Mouse (Mus musculus) retina, adult 2 months (tissue): ENCODE measurements at regions not wholly inside any gene's neighbourhood (a gene's known extent, or its start where the extent isn't known, plus 50 kb on each side); places are given as distances from the start of the nearest gene placed in this dataset.
A peak's percentile ranks its signal among the peaks of the same experiment; 100 is the strongest.

Experiments used
- DNase-seq: peaks from one replicate; pipeline ENCODE4 v3.0.0-alpha.2; 2012; ENCODE audit warnings: low read depth, low spot score

DNA sequence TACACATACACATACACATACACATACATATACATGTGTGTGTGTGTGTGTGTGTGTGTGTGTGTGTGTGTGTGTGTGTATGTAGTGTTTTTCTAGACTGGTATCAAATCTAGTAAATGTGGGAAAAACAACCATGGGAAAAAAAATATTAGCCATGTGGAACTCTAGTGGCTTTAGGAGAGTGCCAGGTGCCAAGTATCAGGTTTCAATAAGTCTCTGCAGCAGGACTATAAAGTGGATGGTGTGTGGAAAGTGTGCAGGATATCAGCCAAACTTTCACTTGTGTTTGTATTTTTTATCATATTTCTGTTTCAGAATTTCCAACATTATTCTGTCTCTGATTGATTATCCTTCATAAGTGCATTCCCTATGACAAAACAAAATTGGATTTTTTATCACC lies 653.3 kb upstream of the Fam98a start:
- no peak for DNase-seq

DNA sequence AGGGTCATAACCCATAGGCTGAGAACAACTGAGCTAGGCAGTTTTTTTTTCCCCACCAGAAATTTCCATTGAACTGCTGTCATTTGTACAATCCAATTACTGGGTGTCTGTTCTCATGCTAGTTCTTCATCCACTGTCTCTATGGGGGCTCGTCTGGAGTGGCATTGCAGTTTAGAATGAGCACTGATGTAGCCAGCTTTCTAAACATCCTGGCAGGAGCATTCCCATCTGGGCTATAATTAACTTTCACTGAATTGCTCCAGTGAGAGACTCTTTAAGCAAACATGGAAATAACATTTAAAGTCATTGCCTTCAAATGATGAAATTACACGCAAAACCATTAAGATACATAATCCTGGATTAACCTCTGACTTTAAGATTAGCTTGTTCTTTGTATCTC lies 633.1 kb upstream of the Fam98a start:
- DNase-seq: no peak

DNA sequence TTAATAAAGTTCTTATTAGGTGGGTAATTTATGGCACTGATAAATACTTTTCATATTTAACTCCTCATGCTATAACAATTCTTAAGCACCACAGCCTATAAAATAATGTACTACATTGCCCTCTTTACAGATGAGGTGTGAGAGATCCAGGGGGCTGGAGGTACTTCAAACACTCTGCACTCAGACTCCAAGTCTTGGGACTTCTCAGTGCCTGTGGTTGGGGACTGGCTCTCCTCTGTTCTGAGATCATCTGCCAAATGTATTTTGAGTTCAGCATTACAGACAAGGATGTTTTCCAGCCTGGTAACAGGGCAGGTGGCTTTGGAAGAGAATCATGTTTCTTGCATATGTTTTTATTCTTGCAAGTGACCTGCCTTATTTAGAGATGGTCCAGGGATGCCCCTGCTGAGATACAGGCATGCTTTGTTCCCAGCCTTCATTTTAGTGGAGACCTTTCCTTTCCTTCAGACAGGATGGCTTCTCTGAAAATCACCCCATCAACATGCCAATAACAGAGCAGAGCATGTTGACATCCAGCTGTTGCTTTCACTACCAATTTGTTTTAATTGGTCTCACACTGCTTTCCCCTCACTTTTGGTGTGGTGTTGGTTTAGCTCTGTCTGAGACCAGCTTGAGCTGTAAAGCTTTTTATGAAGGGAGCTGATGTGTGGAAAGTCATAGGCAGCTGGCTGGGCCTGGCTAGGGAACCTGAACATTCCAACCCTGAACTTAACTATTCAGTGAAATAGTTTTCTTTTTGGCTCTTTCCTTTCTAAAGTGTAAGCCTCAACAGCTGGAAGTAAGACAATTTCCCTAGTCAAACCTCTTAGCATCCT lies 585.1 kb upstream of the Fam98a start:
- no peak for DNase-seq

DNA sequence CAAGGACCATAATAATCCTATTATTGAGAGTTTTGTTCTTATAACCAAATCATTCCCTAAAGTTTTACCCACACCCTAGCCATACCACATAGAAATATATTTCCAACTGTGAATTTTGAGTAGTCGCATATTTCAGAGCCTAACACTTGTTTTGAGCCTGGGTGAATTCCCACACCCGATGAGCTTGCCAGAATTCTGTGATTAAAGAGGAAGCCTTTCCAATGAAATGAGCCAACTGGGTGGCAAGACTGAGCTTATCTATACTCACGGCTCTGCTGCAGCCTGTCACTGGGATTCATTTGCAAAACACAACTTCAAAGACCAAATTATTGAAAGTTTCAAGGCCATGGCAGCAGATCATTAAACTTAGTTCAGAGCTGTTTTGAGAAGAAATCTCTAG lies 582.3 kb upstream of the Fam98a start:
- DNase-seq: no peak

DNA sequence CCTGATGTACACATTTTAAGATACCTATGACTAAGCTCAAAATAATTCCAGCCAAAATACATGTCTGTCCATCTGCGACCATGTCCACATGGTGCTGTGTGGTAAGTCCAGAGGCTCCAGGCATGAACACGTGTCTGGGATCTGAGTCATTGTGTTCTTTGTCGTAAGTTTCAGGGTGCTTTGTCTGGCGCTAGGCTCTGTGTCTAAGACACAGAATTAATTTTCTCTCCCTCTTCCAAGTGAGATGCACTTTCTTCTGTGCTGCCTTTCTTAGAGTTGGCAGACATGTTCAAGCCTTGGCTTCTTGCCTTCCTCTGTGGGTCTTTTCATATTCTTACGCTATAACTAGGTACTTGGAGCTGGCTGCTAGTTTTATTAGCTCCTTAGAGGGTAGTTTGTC lies 573.5 kb upstream of the Fam98a start:
- no peak for DNase-seq

DNA sequence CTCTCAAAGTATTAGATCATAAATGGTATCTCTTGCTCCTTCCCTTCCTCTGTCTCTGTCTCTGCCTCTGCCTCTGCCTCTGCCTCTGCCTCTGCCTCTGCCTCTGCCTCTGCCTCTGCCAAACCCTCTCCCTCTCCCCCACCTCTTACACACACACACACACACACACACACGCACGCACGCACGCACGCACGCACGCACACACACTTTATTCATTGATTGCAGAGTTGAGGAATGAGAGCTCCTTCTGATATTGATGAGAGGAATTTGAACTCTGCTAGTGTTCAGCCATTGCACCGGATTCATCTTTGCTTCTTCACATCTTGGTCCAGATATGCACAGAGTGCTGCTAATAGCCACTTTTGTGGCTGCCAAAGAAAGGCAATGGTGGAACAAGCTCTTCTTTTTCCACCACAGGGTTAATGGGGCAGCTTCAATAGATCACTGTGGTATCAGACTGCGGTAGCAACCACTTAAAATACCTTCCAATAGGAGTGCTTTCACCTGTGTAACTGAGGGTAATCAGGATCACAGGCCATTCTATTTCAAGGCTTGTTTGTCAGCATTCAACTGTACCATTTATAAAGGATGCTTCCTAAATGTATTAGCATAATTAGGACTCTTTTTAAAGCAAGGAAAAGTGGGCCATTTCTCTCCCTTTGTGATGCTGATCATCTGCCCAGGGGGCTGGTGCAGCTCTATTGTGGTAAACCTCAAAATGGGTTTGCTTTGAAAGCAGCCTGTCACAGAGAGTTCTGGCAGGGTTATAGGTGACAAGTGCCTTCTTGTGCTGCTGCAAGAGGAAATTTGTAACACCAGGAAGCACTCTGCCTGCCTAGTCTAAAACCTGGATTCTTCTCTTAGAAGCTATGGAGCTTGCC lies 559.8 kb upstream of the Fam98a start:
- DNase-seq: no peak

DNA sequence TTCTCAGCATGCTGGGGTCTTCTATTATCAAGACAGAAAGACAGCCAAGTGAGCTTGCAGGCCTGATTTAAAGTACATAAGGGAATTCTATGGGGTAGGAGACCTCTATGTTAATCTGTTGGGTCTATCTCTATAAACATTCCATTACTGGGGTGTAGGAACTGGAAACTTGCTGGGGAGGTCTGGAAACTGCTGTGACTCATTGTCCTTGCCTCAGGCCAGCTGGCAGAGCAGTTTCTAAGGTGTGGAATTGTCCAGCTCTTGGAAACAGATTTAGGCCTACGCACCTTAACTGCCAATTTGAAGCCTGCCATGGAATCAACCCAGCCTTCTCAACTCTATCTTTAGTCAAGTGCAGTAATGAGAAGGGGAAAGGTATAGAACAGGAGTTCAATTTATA lies 559.1 kb upstream of the Fam98a start:
- no peak for DNase-seq

DNA sequence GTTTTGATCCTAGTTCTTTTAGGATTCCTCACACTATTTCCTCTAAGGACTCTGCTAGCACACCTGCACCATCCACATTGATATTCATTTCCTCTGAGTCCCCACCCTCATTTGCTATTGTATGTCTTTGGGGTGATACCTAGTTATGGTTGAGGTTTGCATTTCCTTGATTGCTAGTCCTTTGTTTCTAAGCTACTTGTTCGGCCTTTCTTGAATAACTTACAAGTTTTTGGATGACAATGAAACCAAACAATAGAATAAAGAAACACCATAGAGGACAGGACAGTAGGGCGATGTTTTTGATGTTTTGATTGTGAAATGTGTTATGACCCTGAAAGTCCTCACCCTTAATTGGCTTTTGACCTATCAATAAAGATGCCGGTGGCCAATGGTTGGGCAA lies 531.8 kb upstream of the Fam98a start:
- DNase-seq: no peak

DNA sequence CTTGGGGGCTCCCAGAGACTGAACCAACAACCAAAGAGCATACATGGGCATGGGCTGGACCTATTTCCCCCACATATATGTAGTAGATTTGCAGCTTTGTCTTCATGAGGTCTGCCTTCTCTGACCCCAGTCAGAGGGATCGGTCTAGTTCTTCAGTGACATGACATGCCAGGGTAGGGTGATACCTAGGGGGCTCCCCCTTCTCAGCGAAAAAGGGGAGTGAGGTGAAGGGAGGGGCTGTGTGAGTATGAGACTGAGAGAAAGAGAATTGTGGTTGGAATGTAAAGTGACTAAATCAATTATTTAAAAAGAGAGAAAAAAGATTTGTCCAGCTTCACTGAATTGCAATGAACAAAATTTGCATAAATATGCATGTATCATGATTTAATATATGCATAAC lies 530.0 kb upstream of the Fam98a start:
- no peak for DNase-seq

DNA sequence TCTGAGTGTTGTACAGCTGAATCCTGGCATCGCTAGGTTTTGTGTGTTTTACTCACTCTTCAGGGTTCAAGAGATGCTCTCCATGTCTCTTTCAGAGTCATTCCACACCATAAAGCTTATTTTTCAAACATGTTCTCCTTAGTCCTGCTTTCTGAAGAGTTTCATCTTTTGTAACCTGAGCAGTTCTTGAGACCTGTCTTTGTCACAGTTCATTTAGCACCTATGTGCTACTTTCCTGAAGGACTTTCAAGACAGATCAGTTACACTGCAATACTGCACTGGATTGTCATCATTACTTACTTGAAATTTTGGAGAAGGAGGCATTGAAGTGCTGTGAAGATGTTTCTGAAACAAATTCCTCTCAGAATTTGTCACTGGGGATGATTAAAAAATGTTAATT lies 494.7 kb upstream of the Fam98a start:
- DNase-seq: no peak

DNA sequence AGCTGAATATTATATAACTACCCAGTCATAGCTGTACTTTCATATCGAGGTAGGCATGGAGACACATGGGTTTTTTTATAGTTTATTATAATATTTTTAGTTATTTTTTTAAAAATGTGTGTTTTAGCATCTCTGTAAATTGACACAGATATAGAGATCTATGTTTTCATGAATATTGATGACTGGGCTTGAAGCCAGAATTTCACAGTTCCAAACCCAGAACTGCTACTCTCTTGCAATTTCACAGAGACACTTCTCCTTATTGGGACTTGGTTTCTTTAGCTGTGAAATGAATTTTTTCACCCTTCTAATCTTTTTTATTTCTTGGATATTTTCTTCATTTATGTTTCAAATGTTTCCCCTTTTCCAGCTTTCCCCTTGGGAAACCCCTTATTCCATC lies 481.0 kb upstream of the Fam98a start:
- DNase-seq: no peak

DNA sequence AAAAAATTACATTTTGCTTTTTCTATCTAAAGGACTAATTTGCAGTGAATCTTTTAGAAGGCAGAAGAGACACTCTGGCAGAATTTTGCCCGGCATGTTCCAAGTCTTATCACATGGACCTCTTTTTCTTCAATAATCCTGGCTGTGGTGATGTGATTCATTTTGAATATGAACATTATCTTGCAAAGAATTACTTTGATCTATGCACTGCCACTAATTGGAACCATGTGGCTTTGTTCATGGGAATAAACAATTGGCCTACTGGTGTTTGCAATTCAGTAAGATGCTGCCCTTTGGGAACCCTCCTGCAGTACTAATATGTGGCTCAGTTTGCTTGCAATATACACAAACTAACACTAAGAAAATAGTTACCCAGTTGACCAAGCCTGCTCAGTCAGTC lies 456.3 kb upstream of the Fam98a start:
- DNase-seq: no peak

DNA sequence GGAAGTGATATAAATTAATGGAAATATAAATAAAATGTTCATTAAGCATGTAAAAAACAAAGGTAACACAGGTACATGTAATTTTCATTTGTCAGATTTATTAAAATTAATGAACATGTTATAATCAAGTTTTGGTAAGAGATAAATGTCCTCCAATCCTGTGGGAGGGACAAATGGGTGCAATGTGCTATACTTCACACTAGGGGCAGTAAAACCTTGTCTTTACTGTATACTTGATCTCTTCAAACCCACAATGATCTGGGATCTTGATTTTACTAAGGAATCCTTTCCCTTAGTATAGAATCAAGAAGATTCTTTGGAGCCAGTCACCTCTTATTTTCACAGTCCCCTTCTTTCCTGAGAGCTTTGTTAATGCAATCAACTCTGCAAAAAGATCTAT lies 451.1 kb upstream of the Fam98a start:
- DNase-seq: no peak

DNA sequence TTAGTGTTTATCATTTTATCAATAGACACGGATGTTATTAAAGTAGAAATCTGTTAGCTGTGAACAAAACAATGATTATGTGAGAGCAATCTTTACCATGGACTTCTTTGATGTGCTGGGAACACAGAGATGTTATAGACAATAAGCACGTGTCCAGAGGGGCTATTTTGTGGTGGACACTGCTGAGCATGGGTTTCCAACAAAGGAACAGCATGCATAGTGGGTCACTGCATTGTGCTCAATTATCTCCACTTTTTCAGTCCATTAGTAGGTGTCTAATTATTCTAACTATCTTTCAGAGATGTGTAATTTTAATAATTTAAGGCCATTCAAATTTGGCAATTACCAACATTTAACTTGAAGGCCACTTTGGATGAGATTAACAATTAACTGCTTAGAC lies 409.6 kb upstream of the Fam98a start:
- DNase-seq: no peak

DNA sequence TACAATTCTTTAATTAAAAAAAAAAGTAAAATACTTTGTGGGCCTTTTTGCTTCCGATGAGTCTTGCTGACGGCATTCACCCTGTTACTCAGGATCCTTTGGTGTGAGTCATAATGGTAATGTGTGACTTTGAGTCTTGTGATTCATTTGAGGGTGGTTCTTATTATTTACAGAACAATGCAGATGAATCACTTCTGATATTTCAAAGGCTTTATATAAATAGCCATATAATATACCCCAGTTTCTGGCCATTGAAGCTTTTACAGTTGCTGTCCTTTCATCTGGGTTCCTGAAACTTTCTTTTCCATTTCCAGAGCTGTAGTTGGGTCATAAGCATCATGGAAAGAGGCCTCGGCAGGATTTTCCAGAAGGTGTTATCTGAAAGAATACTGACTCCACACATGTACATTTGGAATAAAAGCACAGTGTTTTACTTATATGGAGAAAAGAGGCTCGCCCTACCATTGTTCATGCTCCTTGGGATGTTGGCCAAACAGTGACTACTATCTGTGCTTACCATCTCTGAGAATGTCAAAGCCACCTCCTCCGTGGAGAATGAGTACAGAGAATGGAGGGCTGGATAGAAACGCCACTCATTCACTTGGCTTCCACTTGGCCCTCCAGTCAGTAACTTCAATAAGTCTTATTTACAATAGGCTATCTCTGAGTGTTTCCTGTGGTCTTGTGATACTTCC lies 385.1 kb upstream of the Fam98a start:
- DNase-seq: no peak

DNA sequence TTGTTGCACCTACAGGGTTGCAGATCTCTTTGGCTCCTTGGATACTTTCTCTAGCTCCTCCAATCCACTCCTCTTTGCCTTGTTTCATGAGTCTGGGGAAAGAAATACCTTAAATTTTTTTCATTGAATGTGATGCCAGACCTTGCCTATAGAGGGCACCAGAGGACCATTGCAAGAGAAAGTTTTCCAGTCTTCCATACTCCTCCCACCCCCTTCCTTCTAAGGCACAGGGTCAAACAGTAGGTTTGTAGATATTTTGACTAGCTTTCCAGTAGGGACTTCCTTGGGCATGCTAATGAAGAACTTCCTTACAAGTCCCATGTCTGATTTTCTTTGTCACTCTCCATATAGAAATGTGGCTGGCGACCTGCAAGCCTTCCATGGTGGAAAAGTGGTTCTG lies 379.3 kb upstream of the Fam98a start:
- peak; percentile 8 for DNase-seq

DNA sequence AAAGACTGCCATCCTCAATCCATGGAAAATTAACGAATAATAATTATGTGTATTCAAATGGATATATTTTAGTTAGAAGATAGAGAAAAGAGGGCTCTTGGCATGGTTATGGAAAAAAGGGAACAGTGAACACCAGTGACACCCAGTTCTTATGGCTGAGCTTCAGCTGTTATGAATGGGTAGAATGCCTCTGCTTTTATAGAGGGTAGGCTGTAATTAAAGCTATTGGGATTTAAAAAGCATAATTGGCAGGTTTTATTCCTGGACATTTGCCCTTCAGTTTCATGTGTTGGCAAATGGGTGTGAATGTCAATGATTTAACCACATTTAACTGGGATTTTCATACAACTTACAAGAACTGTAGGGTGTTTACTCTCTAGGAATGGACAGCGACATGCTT lies 368.5 kb upstream of the Fam98a start:
- DNase-seq: no peak

DNA sequence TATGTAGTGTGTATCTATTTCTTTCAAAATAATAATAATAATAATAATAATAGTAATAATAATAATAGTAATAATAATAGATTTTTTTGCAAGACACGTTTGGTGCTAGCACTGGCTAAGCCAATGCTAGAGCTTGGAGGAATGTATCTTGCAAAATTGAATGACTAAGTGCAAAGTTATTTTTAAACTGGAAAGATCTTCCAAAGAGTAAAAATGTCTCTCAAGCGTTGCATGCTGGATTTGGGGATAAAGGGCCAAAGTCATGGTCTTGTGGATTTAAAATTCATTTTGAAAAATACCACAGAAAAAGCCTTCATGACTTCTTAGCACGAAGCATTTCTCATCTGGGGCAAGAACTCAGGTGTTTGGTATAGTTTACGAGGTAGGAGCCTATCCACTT lies 365.3 kb upstream of the Fam98a start:
- DNase-seq: no peak

DNA sequence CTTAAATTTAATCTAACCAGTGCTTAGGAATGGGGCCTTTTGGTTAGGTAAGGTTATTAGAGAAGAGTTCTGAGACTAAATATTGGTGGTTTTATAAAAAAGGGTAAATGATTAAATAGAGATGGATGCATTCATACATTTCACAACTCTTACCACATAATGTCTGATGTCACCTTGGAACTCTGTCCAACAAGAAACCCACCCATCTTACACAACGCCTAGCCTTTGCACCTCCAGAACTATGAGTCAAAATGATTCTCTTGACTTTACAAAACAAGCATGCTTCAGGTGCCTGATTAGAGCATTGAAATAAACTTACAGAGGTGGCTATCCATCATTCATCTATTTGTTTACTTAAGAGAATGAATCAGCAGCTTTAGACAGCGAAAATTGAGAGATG lies 364.8 kb upstream of the Fam98a start:
- DNase-seq: no peak

DNA sequence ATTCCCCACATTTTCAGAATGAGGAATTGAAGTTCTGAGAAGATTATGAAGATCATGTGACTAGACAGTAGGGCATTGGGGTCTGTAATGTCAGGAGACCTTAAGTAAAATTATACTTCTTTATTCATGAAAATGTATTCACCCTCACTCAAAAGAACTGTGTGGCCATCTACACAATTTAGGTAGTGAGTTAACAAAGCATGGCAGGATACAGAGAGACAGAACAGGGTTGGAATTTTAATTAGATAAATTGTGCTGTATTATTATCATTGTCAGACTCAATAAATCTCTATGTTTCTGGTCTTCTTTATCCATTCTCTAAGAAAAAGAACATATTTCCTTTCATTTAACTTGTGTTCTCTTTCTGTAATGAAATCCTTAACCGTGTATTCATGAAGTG lies 363.5 kb upstream of the Fam98a start:
- no peak for DNase-seq

DNA sequence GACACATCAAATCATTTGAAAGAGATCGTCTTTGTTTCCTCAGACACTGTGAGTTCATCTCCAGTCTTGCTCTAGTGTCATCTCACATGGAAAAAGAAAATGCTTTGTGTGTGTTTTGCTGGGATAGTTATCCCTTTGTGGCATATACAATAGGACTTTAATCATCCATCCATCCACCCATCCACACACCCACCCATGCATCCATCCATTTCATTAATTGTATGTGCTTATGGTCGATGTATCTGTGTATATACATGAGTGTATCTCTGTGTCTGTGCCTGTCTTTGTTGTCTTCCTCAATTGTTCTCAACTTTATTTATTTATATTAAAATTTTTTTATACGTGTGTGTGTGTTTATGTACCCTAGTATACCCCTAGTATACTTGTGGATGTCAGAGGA lies 355.3 kb upstream of the Fam98a start:
- DNase-seq: no peak

DNA sequence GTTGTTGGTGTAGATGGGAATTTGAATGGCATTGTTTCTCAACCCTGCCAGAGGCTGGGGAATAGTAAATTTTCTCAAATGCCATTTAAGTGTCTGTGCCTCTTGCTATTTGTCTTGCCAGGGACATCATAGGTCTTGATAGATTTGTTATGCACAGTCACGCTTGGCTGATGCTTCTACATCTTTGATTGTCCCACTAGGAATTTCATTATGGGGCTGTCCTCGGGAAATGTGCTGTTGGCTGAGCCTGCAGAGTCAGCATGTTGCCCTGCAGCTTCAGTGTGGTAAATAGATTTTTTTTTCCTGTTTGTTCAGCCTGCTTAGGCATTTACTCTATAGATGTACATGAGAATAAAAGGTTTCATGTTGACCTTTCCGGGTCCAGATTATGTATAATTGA lies 354.9 kb upstream of the Fam98a start:
- no peak for DNase-seq

DNA sequence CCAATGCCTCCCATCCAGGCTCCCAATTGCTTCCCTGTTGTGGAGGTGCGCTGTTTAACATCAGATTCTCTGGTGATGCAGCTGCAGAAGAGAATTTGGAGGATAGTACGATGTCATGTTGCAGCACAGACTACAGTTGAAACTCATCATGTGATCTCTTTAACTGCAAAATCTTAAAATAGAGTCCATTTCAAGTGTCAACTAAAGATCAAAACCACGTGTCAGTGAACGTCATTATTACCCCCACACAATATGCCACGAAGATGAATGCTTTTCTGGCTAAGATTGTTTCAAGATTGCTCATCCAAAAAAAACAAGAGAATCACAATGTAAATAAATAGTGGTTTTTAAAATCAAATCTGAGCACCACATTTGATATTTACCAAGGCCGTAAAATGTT lies 343.7 kb upstream of the Fam98a start:
- no peak for DNase-seq
